Mouse (Mus musculus) liver, embryonic 11.5 days (tissue): ENCODE measurements around the gene Edaradd. TPM values are rescaled to one million over a fixed set of nuclear protein-coding genes. Genes with fewer than 3 reads are reported as not detected.

Experiments
- ATAC-seq: fragments of 200-750 bp; cut with Nextera tagmentation; replicated peaks from 2 replicates; pipeline ENCODE4 v1.8.0; 2017; ENCODE audit warnings: moderate number of reproducible peaks, mild to moderate bottlenecking, moderate TSS enrichment, moderate library complexity; ENCODE audit not compliant: low FRiP score
- DNase-seq: peaks from one replicate; pipeline ENCODE4 v3.0.0-alpha.2; 2017; ENCODE audit warnings: low spot score
- H3K27ac ChIP-seq: fragments of 300-500 bp; sonication (generic); 2 replicates; pipeline ENCODE4 v1.5.1; 2014; ENCODE audit warnings: mild to moderate bottlenecking, low read depth, low read length, control low read depth
- H3K27me3 ChIP-seq: fragments of 300-500 bp; sonication (generic); replicated peaks from 2 replicates; pipeline ENCODE4 v1.6.1; 2014; ENCODE audit warnings: low read length, mixed read lengths; ENCODE audit not compliant: control insufficient read depth, insufficient read depth
- H3K36me3 ChIP-seq: fragments of 300-500 bp; sonication (generic); 2 replicates; pipeline ENCODE4 v1.6.1; 2014; ENCODE audit warnings: mild to moderate bottlenecking, low read length, moderate library complexity, mixed read lengths; ENCODE audit not compliant: control insufficient read depth, insufficient read depth
- H3K4me1 ChIP-seq: fragments of 300-500 bp; sonication (generic); replicated peaks from 2 replicates; pipeline ENCODE4 v1.6.1; 2014; ENCODE audit warnings: low read length, mixed read lengths; ENCODE audit not compliant: control insufficient read depth, insufficient read depth
- H3K4me2 ChIP-seq: fragments of 300-500 bp; sonication (generic); 2 replicates; pipeline ENCODE4 v1.6.1; 2014; ENCODE audit warnings: mild to moderate bottlenecking, control low read depth, moderate library complexity
- H3K4me3 ChIP-seq: fragments of 300-500 bp; sonication (generic); 2 replicates; pipeline ENCODE4 v1.5.1; 2014; ENCODE audit warnings: low read depth, low read length, control low read depth
- H3K9ac ChIP-seq: fragments of 300-500 bp; sonication (generic); 2 replicates; pipeline ENCODE4 v1.6.1; 2014; ENCODE audit warnings: low read depth, low read length, control low read depth
- H3K9me3 ChIP-seq: fragments of 300-500 bp; sonication (generic); 2 replicates; pipeline ENCODE4 v1.6.1; 2016; ENCODE audit warnings: low read length, inconsistent platforms, mixed read lengths; ENCODE audit not compliant: control insufficient read depth
- WGBS: fragments of 180-500 bp; shearing (Covaris S2); extraction: QIAGEN DNeasy Blood & Tissue Kit; methylation state at CpG from one replicate; pipeline ENCODE4 v1.1.7; 2014; 5-methylcytosine and 5-hydroxymethylcytosine counted together
- polyA plus RNA-seq: library from polyadenylated mRNA; unstranded; fragments of >200 nt; fragmentation: Nextera tagmentation; extraction: Ambion mirVana; gene quantifications from 2 replicates; pipeline ENCODE4 v1.2.1, GENCODE M21; 2014

Edaradd gene
- polyA plus RNA-seq = 0.34 and 0.42 TPM in 2 replicates

DNA sequence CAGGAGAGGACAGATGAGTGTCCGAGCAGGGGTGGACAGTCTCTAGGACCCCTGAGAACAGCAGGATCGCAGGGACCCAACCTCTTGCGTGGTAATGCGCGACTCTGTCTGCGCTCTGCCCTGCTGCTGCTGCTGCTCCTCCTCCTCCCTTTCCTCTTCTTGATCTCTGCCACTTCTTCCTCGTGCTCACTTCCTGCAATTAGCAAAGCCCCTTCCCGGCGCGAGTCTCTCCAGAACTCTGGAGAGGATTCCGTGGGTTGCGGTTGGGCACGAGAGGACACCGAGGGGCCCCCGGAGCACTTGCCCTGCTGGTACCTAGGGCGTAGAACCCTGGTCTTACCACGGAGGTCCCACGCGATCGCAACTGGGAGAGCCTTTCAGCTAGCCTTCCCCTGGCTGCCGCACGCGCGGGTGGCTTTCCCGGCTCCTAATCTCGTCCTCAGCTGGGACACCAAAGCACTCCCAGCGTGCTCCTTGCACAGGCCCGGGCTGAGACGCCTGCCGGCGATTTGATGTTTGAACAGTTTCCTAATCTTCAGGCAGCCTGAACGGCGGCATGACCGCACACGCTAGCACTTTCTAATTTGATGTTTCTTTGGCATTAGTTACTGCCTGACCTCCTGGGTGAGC lies at the start of gene Edaradd:
Edaradd (minus strand) TSS at position 484 of the 630 bp plus-strand sequence.
- WGBS = under 1% methylated on average over 35 of the region's 35 CpGs
- peaks cover 26% of the 10 kb centered on the region for H3K27me3 ChIP-seq
- H3K9ac ChIP-seq = peak within 1 kb of the TSS; percentile 53
- H3K9me3 ChIP-seq = no peaks in the 10 kb centered on the region
- H3K4me1 ChIP-seq = no peaks in the 10 kb centered on the region
- peak; percentile 61 for DNase-seq
- ATAC-seq = peak; percentile 68
- H3K4me2 ChIP-seq = peak within 1 kb of the TSS; percentile 85
- no peaks in the 10 kb centered on the region for H3K36me3 ChIP-seq
- no peak within 1 kb of the TSS for H3K27ac ChIP-seq
- peak within 1 kb of the TSS; percentile 53 for H3K4me3 ChIP-seq

DNA sequence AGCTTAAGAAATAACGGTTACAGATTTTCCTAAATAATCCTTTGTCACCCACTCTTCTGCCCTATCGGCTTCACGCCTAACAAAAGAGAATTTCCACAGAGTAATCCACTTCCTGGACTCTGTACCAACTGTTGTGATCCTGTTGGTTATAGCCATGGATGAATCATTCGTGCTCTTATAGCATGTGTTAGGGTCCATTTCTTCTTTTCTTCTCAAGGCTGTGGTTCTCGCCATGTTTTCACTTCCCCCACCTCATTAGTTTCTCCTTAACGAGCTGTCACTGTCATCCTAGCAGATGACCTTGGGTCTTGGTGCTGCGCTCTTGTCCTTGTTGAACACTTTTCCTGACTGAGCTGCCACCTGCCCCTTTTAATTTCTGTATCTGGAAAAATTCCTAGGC lies 49.5 kb upstream of the Edaradd start:
- H3K4me3 ChIP-seq = no peak overlapping the region
- no peak overlapping the region for H3K4me2 ChIP-seq
- no peak overlapping the region for H3K9ac ChIP-seq
- WGBS = 72% methylated on average over 7 of the region's 7 CpGs
- H3K27ac ChIP-seq = no peak overlapping the region
- H3K27me3 ChIP-seq = no peaks in the 10 kb centered on the region; the same call in 1 of the 2 replicates
- H3K9me3 ChIP-seq = no peaks in the 10 kb centered on the region
- DNase-seq (no peak), ATAC-seq (no peak)
- no peaks in the 10 kb centered on the region for H3K36me3 ChIP-seq
- no peaks in the 10 kb centered on the region for H3K4me1 ChIP-seq

DNA sequence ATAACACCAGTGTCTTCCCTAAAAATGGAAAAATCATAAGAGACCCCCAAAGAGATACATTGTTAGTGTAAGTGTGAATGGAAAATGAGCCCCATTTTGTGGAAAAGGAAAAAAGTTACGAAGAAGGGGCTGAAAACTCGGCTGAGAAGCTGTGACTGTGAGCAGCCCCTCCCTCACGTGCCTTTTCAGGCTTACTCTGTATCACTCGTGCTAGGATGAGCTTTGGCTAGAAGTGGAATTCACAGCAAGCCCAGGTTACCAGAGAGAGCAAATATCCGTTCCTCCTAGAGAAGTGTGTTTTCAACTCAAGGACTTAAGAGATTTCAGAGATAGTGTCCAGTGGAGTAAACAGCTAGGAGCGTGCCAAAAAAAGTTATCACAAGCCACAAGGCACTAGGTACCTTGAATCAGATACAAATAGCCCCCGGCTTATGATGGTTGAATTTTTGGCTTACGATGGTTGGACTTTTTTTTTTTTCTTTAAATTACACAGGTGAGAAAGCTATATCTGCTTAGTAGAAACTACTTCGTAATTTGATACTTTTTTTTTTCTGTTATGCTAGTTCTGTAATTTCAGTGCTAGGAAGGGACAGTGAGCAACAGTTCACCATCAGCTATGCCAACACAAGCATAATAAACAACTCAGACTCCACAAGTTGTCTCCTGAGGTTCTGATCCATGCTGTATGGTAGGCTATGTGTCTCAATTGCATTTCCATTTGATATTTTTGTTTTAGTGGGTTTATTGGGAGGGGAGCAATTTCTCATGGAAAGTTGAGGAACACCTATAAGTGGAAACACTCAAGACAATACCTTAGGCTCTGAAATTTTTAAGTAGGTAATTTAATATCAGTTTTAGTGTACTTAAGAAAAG lies 48.6 kb upstream of the Edaradd start:
- no peaks in the 10 kb centered on the region for H3K9me3 ChIP-seq
- no peak for ATAC-seq
- no peak overlapping the region for H3K27ac ChIP-seq
- H3K4me3 ChIP-seq = no peak overlapping the region
- 53% methylated on average over 9 of the region's 9 CpGs for WGBS
- no peak for DNase-seq
- no peaks in the 10 kb centered on the region for H3K36me3 ChIP-seq
- H3K27me3 ChIP-seq = no peaks in the 10 kb centered on the region; the same call in 1 of the 2 replicates
- no peaks in the 10 kb centered on the region for H3K4me1 ChIP-seq
- no peak overlapping the region for H3K4me2 ChIP-seq
- H3K9ac ChIP-seq = no peak overlapping the region

DNA sequence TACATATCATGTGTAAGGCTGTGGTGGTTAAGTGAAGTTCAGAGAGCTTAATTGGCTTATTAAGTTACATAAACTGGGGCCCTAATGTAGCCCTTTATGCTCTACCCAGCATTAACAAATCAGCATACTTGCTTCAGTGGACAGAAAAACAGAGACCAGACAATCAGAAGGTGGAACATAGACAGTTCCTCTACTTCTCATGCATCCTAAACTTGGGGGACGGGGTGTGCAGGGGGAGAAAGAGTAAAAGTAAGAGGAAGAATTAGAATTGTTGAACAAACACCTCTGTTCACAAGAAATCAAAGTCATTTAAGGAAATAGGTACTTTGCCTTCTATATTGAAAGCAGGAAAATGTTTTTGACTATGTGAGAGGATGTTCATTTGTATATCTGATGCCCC lies 47.7 kb upstream of the Edaradd start:
- H3K4me1 ChIP-seq = no peaks in the 10 kb centered on the region
- H3K9ac ChIP-seq = no peak overlapping the region
- 85% methylated on average over 1 of the region's 1 CpGs for WGBS
- H3K4me2 ChIP-seq = no peak overlapping the region
- H3K27me3 ChIP-seq = no peaks in the 10 kb centered on the region; the same call in 1 of the 2 replicates
- ATAC-seq (no peak), DNase-seq (no peak)
- H3K36me3 ChIP-seq = no peaks in the 10 kb centered on the region
- no peaks in the 10 kb centered on the region for H3K9me3 ChIP-seq
- no peak overlapping the region for H3K27ac ChIP-seq
- no peak overlapping the region for H3K4me3 ChIP-seq

DNA sequence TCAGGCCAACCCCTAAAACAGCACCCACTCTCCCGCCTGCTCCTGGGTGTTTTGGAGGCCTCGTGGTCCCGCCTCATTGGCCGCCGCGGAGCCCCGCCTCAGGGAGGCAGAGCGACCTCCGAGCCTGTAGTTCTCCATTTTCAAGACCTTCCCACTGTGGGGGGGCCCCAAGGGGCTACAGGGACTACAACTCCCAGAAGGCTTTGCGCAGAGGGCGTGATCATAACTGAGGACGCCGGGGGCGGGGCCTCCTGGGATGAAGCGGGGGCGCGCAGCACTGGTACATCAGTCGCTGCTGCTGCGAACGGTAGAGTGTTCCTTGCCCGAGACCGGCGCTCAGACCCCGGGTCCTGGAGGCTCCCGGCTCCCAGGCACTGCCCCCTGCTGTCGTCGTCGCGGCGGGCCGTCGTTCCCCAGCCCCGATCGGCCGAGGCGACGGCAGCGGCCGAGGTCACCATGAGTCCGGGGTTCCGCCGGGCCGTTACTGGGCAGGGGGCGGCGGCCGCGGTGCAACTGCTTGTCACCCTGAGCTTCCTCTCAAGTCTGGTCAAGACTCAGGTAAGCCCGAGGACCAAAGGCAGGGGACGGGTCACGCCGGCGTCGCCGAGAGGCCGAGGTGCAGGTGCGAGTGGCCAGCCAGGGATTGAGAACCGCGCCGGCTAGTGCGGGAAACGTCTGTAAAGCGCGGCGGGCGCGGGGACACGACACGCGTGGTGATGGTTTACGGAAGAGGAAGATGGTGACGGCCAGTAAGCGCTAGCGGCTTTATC lies 45.6 kb upstream of the Edaradd start, which contains the start of gene Ero1lb:
Ero1lb (plus strand) TSS at position 254 of the 770 bp plus-strand sequence.
- Histone ChIP-seq H3K27ac (no peak within 1 kb of the TSS), H3K27me3 (no peaks in the 10 kb centered on the region; the same call in 1 of the 2 replicates), H3K4me3 (peak within 1 kb of the TSS; percentile 79), H3K9me3 (no peaks in the 10 kb centered on the region), H3K4me1 (no peaks in the 10 kb centered on the region), H3K9ac (peak within 1 kb of the TSS; percentile 68), H3K4me2 (peak within 1 kb of the TSS; percentile 96), H3K36me3 (no peaks in the 10 kb centered on the region)
- ATAC-seq (peak; percentile 99), DNase-seq (peak; percentile 97)
- under 1% methylated on average over 71 of the region's 73 CpGs for WGBS

DNA sequence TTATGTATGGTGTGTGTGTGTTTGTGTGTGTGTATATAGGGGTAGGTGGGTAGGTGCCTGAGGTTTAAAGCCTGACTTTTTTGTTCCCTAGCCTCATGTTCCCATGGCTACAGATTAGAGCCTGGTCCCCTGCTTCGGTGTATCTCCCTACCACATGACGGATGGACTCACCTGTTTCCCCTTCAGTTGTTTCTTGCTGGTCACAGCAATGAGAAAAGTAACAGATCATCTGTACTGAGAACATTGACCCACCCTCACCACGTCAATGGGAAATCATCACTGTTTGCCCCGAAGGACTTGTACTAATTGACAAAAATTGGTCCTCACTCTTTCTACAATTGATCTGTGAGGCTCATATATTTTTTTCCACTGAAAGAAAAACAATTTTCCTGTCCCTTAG lies 42.0 kb upstream of the Edaradd start:
- 80% methylated on average over 4 of the region's 4 CpGs for WGBS
- H3K4me1 ChIP-seq = no peaks in the 10 kb centered on the region
- H3K9me3 ChIP-seq = no peaks in the 10 kb centered on the region
- no peak for DNase-seq
- H3K4me3 ChIP-seq = no peak overlapping the region
- no peaks in the 10 kb centered on the region; the same call in 1 of the 2 replicates for H3K27me3 ChIP-seq
- no peak overlapping the region for H3K27ac ChIP-seq
- no peak overlapping the region for H3K9ac ChIP-seq
- H3K36me3 ChIP-seq = no peaks in the 10 kb centered on the region
- no peak for ATAC-seq
- H3K4me2 ChIP-seq = no peak overlapping the region

DNA sequence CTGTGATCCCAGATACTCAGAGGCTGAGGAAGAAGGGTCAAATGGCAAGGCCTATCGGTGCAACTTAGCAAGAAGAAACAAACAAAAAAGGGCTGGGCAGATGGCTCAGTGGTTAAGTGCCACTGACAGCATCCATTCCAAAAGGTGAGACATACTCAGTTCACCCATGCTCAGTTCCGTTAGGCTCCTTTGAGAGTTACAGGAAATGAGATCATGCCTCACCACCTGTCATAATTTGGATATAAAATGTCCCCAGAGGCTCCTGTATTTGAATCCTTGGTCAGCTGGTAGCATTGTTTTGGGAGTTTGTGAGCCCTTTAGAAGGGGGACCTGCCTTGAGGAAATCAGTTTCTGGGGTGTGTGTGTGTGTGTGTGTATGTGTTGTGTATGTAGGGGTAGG lies 41.5 kb upstream of the Edaradd start:
- Histone ChIP-seq H3K4me2 (no peak overlapping the region), H3K4me3 (no peak overlapping the region), H3K9ac (no peak overlapping the region), H3K4me1 (no peaks in the 10 kb centered on the region), H3K9me3 (no peaks in the 10 kb centered on the region), H3K27ac (no peak overlapping the region), H3K36me3 (no peaks in the 10 kb centered on the region), H3K27me3 (no peaks in the 10 kb centered on the region; the same call in 1 of the 2 replicates)
- 56% methylated on average over 2 of the region's 2 CpGs for WGBS
- ATAC-seq = no peak
- DNase-seq = no peak

DNA sequence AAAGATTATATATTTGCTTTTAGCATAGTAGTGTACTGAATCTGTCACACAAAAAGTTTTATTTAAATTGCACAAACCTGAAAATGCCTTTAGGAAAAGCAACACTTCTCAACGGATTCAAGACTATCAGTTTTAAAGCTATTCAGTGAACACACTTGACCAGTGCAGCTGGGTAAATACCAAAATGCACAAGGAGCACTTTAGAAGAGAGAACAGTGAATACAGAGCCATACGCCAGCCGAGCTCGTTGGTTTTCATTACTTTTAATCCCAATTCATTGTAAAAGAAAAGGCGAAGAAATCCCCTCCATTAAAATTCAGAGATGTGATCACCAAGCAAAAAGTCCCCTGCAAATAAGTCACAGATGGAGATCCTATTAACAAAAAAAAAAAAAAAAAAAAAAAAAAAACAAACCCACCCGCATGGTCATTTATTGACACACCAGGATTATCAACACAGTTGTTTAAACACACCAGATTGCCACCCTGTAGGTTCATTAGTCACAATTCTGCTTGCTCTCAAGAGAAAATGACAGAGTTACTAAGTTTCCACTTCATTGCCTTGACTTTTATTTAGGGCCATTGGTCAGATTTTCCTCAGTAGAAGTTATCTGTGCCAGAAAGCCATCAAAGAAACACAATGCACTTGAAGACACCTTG lies 39.4 kb upstream of the Edaradd start:
- WGBS = 66% methylated on average over 6 of the region's 6 CpGs

More for the DNA sequence above, 39.4 kb upstream of the Edaradd start:
- DNase-seq (no peak), ATAC-seq (no peak)
- no peak overlapping the region for H3K4me2 ChIP-seq
- H3K27ac ChIP-seq = no peak overlapping the region
- no peaks in the 10 kb centered on the region for H3K27me3 ChIP-seq
- H3K4me1 ChIP-seq = no peaks in the 10 kb centered on the region
- H3K4me3 ChIP-seq = no peak overlapping the region
- no peaks in the 10 kb centered on the region for H3K36me3 ChIP-seq
- no peaks in the 10 kb centered on the region for H3K9me3 ChIP-seq
- H3K9ac ChIP-seq = no peak overlapping the region
